Mouse (Mus musculus) naive thymus-derived CD4-positive, alpha-beta T cell, adult 2 months (primary cell): ENCODE results near the gene Hist1h4j.

Source experiments
- DNase-seq: peaks from one replicate; pipeline ENCODE4 v3.0.0-alpha.2; 2011; ENCODE audit warnings: low read depth

The Hist1h4j gene

GRCm38 (mm10) chr13:21734906-21735767, at the start of gene Hist1h4j:
TSS of gene Hist1h4j (plus strand) at chr13:21735064.
- peak; percentile 81 for DNase-seq

- DNase-seq = no peak
These were observed 37.1 kb upstream of the Hist1h4j start, which contains the start of gene Olfr1359 for GRCm38 (mm10) chr13:21697811-21698210. TSS of gene Olfr1359 (plus strand) at chr13:21698111.

GRCm38 (mm10) chr13:21706669-21707068, 28.2 kb upstream of the Hist1h4j start:
- DNase-seq = no peak

GRCm38 (mm10) chr13:21710031-21710711, 24.7 kb upstream of the Hist1h4j start:
- DNase-seq = peak; percentile 94

GRCm38 (mm10) chr13:21710821-21711525, 23.9 kb upstream of the Hist1h4j start:
- DNase-seq = peak; percentile 96

- DNase-seq = no peak
These were observed 23.2 kb upstream of the Hist1h4j start for GRCm38 (mm10) chr13:21711698-21712097.

GRCm38 (mm10) chr13:21714725-21715124, 20.1 kb upstream of the Hist1h4j start:
- peak; percentile 89 for DNase-seq

- peak; percentile 55 for DNase-seq
These were observed 19.6 kb upstream of the Hist1h4j start for GRCm38 (mm10) chr13:21715131-21715863.

- DNase-seq = peak; percentile 93
These were observed 18.9 kb upstream of the Hist1h4j start, which contains the start of the genes Hist1h2bl and Hist1h2ai for GRCm38 (mm10) chr13:21715864-21716539. TSS of gene Hist1h2bl (minus strand) at chr13:21716143. TSS of gene Hist1h2ai (plus strand) at chr13:21716422.

- peak; percentile 60 for DNase-seq
These were observed 18.1 kb upstream of the Hist1h4j start for GRCm38 (mm10) chr13:21716540-21717391.

GRCm38 (mm10) chr13:21717397-21718357, 17.2 kb upstream of the Hist1h4j start, which contains the start of gene Hist1h3h:
TSS of gene Hist1h3h (plus strand) at chr13:21717659.
- peak; percentile 90 for DNase-seq

GRCm38 (mm10) chr13:21718381-21719080, 16.3 kb upstream of the Hist1h4j start:
- peak; percentile 15 for DNase-seq

- peak; percentile 47 for DNase-seq
These were observed 13.6 kb upstream of the Hist1h4j start for GRCm38 (mm10) chr13:21721107-21721756.

GRCm38 (mm10) chr13:21721757-21722372, 13.0 kb upstream of the Hist1h4j start, which contains the start of gene Hist1h2bm:
TSS of gene Hist1h2bm (plus strand) at chr13:21722044.
- DNase-seq = peak; percentile 92

- DNase-seq = no peak
These were observed 12.4 kb upstream of the Hist1h4j start for GRCm38 (mm10) chr13:21722373-21722925.

- DNase-seq = no peak
These were observed 11.6 kb upstream of the Hist1h4j start for GRCm38 (mm10) chr13:21722993-21723836.
